Mouse (Mus musculus) embryonic facial prominence, embryonic 11.5 days (tissue): Measurements from ENCODE around the gene Robo1. TPM values are rescaled to one million over a fixed set of nuclear protein-coding genes. Genes with fewer than 3 reads are reported as not detected.

Experiments used
- ATAC-seq: fragments of 200-750 bp; cut with Nextera tagmentation; replicated peaks from 2 replicates; pipeline ENCODE4 v1.8.0; 2017; ENCODE audit warnings: low read depth; ENCODE audit not compliant: insufficient number of reproducible peaks, low FRiP score, low TSS enrichment
- DNase-seq: peaks from one replicate; pipeline ENCODE4 v3.0.0-alpha.2; 2015; ENCODE audit warnings: low spot score
- H3K27ac ChIP-seq: fragments of 300-500 bp; sonication (generic); replicated peaks from 2 replicates; pipeline ENCODE4 v1.5.1; 2014; ENCODE audit warnings: mild to moderate bottlenecking, low read depth, low read length, control low read depth
- H3K27me3 ChIP-seq: fragments of 300-500 bp; sonication (generic); 2 replicates; pipeline ENCODE4 v1.6.1; 2014; ENCODE audit warnings: mild to moderate bottlenecking, low read length, moderate library complexity, mixed read lengths; ENCODE audit not compliant: control insufficient read depth, insufficient read depth
- H3K36me3 ChIP-seq: fragments of 300-500 bp; sonication (generic); replicated peaks from 2 replicates; pipeline ENCODE4 v1.6.1; 2014; ENCODE audit warnings: low read depth, mild to moderate bottlenecking, low read length, moderate library complexity, mixed read lengths; ENCODE audit not compliant: control insufficient read depth, insufficient read depth
- H3K4me1 ChIP-seq: fragments of 300-500 bp; sonication (generic); 2 replicates; pipeline ENCODE4 v1.6.1; 2014; ENCODE audit warnings: low read length, mixed read lengths; ENCODE audit not compliant: control insufficient read depth, insufficient read depth
- H3K4me2 ChIP-seq: fragments of 300-500 bp; sonication (generic); 2 replicates; pipeline ENCODE4 v1.6.1; 2014; ENCODE audit warnings: low read depth, mild to moderate bottlenecking, control low read depth, low read length, moderate library complexity
- H3K4me3 ChIP-seq: fragments of 300-500 bp; sonication (generic); 2 replicates; pipeline ENCODE4 v1.5.1; 2014; ENCODE audit warnings: low read depth, low read length, control low read depth
- H3K9ac ChIP-seq: fragments of 300-500 bp; sonication (generic); replicated peaks from 2 replicates; pipeline ENCODE4 v1.6.1; 2014; ENCODE audit warnings: mild to moderate bottlenecking, control low read depth, low read length
- H3K9me3 ChIP-seq: fragments of 300-500 bp; sonication (generic); replicated peaks from 2 replicates; pipeline ENCODE4 v1.6.1; 2016; ENCODE audit warnings: mild to moderate bottlenecking, low read length, inconsistent platforms, mixed read lengths; ENCODE audit not compliant: control insufficient read depth
- WGBS: fragments of 180-500 bp; shearing (Covaris S2); extraction: QIAGEN DNeasy Blood & Tissue Kit; methylation state at CpG from one replicate; pipeline ENCODE4 v1.1.7; 2014; 5-methylcytosine and 5-hydroxymethylcytosine counted together
- polyA plus RNA-seq: library from polyadenylated mRNA; unstranded; fragments of >200 nt; fragmentation: Nextera tagmentation; extraction: Ambion mirVana; gene quantifications from 2 replicates; pipeline ENCODE4 v1.2.1, GENCODE M21; 2014

Gene Robo1
- polyA plus RNA-seq, 1 experiment from 2014 or later, result 50.0 TPM

DNA sequence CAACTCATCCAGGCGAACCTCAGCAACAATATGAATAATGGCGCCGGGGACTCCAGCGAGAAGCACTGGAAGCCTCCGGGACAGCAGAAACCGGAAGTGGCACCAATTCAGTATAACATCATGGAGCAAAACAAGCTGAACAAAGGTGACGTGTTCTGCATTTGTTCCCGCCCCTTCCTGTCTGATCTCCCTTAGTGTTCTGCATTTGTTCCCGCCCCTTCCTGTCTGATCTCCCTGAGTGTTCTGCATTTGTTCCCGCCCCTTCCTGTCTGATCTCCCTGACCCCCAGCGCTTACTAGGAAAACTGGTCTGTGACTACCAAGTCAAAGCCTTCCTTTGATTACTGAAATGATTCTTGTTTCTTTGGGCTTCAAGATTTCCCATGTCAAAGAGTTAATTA, 696.5 kb downstream of the Robo1 start:
- Histone ChIP-seq H3K27ac (no peak overlapping the region), H3K36me3 (no peaks in the 10 kb centered on the region), H3K9ac (no peak overlapping the region), H3K4me1 (no peaks in the 10 kb centered on the region), H3K4me3 (no peak overlapping the region), H3K4me2 (no peak overlapping the region), H3K27me3 (no peaks in the 10 kb centered on the region), H3K9me3 (no peaks in the 10 kb centered on the region)
- no peak for ATAC-seq
- DNase-seq, result no peak
- WGBS, result 91% methylated on average over 11 of the region's 11 CpGs

GRCm38 (mm10) chr16:73005831-73006230, 697.7 kb downstream of the Robo1 start:
- no peak for ATAC-seq
- H3K9ac ChIP-seq, result no peak overlapping the region
- H3K4me3 ChIP-seq, result no peak overlapping the region
- DNase-seq, result no peak
- no peaks in the 10 kb centered on the region for H3K4me1 ChIP-seq
- H3K27ac ChIP-seq, result no peak overlapping the region
- H3K4me2 ChIP-seq, result no peak overlapping the region
- no peaks in the 10 kb centered on the region for H3K27me3 ChIP-seq
- H3K36me3 ChIP-seq, result no peaks in the 10 kb centered on the region
- no peaks in the 10 kb centered on the region for H3K9me3 ChIP-seq
- WGBS, result 81% methylated on average over 4 of the region's 4 CpGs

DNA sequence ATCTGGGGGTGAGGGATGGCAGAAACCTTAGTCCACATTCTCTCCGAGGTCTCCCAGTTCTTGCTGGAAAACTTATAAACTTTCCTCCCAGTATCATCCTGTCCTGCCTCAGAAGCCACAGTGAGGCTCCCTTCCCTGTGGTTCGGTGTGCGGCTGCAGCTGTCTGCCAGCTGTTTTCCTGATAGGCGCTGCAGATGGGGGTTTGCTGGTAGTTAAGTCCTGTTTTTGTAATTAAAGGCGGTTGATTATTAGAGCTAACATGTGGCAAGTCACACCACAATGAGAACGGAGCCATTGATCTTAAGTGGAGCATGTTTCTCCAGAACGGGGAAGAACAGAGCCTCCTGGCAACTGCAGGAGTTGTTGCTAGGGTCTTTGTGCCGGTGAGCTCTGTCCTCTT, 699.3 kb downstream of the Robo1 start:
- Histone ChIP-seq H3K27ac (no peak overlapping the region), H3K4me1 (no peaks in the 10 kb centered on the region), H3K36me3 (no peaks in the 10 kb centered on the region), H3K4me3 (no peak overlapping the region), H3K9ac (no peak overlapping the region), H3K9me3 (no peaks in the 10 kb centered on the region), H3K27me3 (no peaks in the 10 kb centered on the region), H3K4me2 (no peak overlapping the region)
- 36% methylated on average over 8 of the region's 8 CpGs for WGBS
- no peak for ATAC-seq
- peak; percentile 34 for DNase-seq

- WGBS, result 54% methylated on average over 7 of the region's 7 CpGs
- H3K4me3 ChIP-seq, result no peak overlapping the region
- no peak overlapping the region for H3K27ac ChIP-seq
- H3K9me3 ChIP-seq, result no peaks in the 10 kb centered on the region
- no peaks in the 10 kb centered on the region; the same call in 1 of the 2 replicates for H3K36me3 ChIP-seq
- ATAC-seq (no peak), DNase-seq (peak; percentile 12)
- H3K9ac ChIP-seq, result no peak overlapping the region
- H3K4me1 ChIP-seq, result no peaks in the 10 kb centered on the region
- no peak overlapping the region for H3K4me2 ChIP-seq
- no peaks in the 10 kb centered on the region for H3K27me3 ChIP-seq
Measured at GRCm38 (mm10) chr16:73011313-73011712, 703.2 kb downstream of the Robo1 start.

GRCm38 (mm10) chr16:73012926-73013325, 704.8 kb downstream of the Robo1 start:
- no peak overlapping the region for H3K4me3 ChIP-seq
- no peaks in the 10 kb centered on the region for H3K4me1 ChIP-seq
- H3K27me3 ChIP-seq, result no peaks in the 10 kb centered on the region
- H3K27ac ChIP-seq, result no peak overlapping the region
- ATAC-seq, result no peak
- WGBS, result 92% methylated on average over 11 of the region's 11 CpGs
- no peaks in the 10 kb centered on the region; the same call in 1 of the 2 replicates for H3K36me3 ChIP-seq
- H3K9me3 ChIP-seq, result no peaks in the 10 kb centered on the region
- no peak overlapping the region for H3K9ac ChIP-seq
- no peak overlapping the region for H3K4me2 ChIP-seq
- no peak for DNase-seq

DNA sequence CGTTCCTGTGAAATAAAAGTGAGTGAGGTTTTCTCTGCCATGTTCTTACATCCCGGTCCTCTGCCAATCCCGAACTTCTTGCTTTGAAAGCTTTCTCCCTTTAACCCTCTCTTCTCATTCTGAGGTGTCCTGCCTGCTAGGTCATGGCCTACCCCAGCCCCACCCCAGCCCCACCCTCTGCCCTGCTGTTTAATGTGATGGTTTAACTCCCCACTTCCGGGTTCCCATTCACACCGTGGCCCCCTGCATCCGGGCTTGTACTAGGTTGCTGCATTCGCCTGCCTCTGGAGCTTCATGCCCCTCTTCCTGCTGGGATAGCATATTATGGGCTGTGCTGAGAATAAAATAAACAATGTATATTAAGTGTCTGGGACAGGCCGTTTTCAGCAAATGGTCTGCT, 706.4 kb downstream of the Robo1 start:
- H3K4me3 ChIP-seq, result no peak overlapping the region
- H3K4me2 ChIP-seq, result no peak overlapping the region
- no peaks in the 10 kb centered on the region; the same call in 1 of the 2 replicates for H3K36me3 ChIP-seq
- DNase-seq, result no peak
- H3K27me3 ChIP-seq, result no peaks in the 10 kb centered on the region
- ATAC-seq, result no peak
- H3K4me1 ChIP-seq, result no peaks in the 10 kb centered on the region
- H3K27ac ChIP-seq, result no peak overlapping the region
- no peak overlapping the region for H3K9ac ChIP-seq
- no peaks in the 10 kb centered on the region for H3K9me3 ChIP-seq
- WGBS, result 73% methylated on average over 8 of the region's 8 CpGs

- no peak overlapping the region for H3K9ac ChIP-seq
- no peaks in the 10 kb centered on the region for H3K9me3 ChIP-seq
- no peaks in the 10 kb centered on the region for H3K4me1 ChIP-seq
- H3K36me3 ChIP-seq, result no peaks in the 10 kb centered on the region; the same call in 1 of the 2 replicates
- H3K27ac ChIP-seq, result no peak overlapping the region
- H3K27me3 ChIP-seq, result no peaks in the 10 kb centered on the region
- ATAC-seq, result no peak
- no peak overlapping the region for H3K4me3 ChIP-seq
- no peak overlapping the region for H3K4me2 ChIP-seq
- WGBS, result 84% methylated on average over 4 of the region's 4 CpGs
- DNase-seq, result no peak
Measured at GRCm38 (mm10) chr16:73015976-73016375, 707.9 kb downstream of the Robo1 start.

GRCm38 (mm10) chr16:73016801-73017200, 708.7 kb downstream of the Robo1 start:
- Histone ChIP-seq H3K4me2 (no peak overlapping the region), H3K4me3 (no peak overlapping the region), H3K36me3 (no peaks in the 10 kb centered on the region; the same call in 1 of the 2 replicates), H3K27me3 (no peaks in the 10 kb centered on the region), H3K27ac (no peak overlapping the region), H3K4me1 (no peaks in the 10 kb centered on the region), H3K9me3 (no peaks in the 10 kb centered on the region), H3K9ac (no peak overlapping the region)
- 60% methylated on average over 7 of the region's 7 CpGs for WGBS
- no peak for DNase-seq
- no peak for ATAC-seq
